Mouse (Mus musculus): ENCODE results near the gene Sh3bp5l. TPM values are rescaled to one million over a fixed set of nuclear protein-coding genes. Genes with fewer than 3 reads are reported as not detected.
"Not testable (repeated sequence)": the region's sequence is repeated elsewhere in the genome, so short reads cannot be mapped to it uniquely, and the experiment has no call there.

The Sh3bp5l gene
- polyA plus RNA-seq, 1 experiment from 2014 or later = 34.0 TPM

DNA sequence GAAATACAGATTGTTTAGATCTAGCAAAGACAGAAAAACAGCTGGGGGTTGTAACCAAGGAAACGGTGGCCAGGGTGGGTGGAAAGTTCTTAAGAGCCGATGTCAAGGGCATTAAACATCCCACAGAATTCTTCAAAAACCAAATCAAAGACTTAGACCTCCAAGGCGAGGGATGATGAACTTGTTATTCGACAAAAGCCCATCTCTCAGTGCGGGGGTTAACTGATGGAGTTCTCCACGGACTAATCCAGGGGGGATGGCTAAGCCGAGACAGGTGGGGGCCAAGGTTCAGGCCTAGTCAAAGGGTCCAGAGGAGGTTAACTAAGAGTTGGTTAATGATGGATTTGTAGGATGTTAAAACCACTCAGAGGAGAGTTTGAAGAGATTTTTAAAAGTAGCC, 26.9 kb upstream of the Sh3bp5l start:
- Histone ChIP-seq H3K27me3 (no peaks in the 10 kb centered on the region), H3K4me2 (replicated peaks) (peak overlapping the region; percentile 58), H3K4me1 (peaks cover 28% of the 10 kb centered on the region), H3K9me3 (replicated peaks) (no peaks in the 10 kb centered on the region), H3K9ac (no peak overlapping the region), H3K27ac (replicated peaks) (peak overlapping the region; percentile 65; the same call in 1 of the 2 replicates), H3K36me3 (no peaks in the 10 kb centered on the region), H3K4me3 (replicated peaks) (peak overlapping the region; percentile 20; the same call in 1 of the 2 replicates)
- no peak for ATAC-seq (ENCODE audit: insufficient number of reproducible peaks, low FRiP score, low TSS enrichment, low read depth)
- WGBS = 14% methylated on average over 7 of the region's 7 CpGs

DNA sequence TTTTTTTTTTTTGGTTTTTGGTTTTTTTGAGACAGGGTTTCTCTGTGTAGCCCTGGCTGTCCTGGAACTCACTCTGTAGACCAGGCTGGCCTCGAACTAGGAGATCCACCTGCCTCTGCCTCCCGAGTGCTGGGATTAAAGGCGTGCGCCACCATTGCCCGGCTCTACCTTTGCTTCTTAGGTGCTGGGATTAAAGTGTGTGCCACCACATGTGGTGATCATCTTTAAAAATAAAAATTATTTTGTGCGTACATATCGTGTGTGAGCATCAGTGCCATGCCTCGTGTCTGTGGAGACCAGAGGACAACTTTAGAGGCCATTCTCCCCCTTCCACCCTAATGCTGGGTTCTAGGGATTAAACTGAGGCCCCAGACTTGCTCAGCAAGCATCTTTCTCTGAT, 25.2 kb upstream of the Sh3bp5l start:
- not testable (repeated sequence) for H3K27me3 ChIP-seq; H3K4me3 ChIP-seq (replicated peaks); H3K9me3 ChIP-seq (replicated peaks); H3K9ac ChIP-seq; ATAC-seq (ENCODE audit: insufficient number of reproducible peaks, low FRiP score, low TSS enrichment, low read depth); H3K36me3 ChIP-seq; H3K4me2 ChIP-seq (replicated peaks); H3K27ac ChIP-seq (replicated peaks)
- peaks cover 28% of the 10 kb centered on the region for H3K4me1 ChIP-seq
- 96% methylated on average over 8 of the region's 8 CpGs for WGBS

DNA sequence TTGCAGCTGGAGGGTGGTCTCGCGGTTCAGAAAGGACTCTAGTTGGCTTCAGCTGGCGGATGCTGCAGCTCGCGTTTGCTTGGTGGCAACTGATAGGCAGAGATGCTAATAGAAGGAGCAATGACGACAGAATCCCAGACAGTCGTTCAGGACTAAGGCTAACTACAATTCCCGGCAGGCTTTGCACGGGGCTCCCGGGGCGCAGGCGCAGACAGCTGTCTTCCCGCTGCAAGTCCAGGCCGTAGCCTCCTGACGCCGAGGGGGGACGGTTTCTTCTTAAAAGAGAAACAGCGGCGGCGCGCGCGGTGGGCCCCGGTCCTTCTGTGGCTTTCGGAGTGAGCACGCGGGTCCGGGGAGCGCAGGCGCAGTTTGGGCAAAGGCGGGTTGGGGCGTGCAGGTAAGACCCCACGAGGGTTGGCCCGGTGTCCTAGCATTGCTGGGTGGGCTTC, 23.6 kb upstream of the Sh3bp5l start, which contains the start of gene Zfp692:
Zfp692 (plus strand) TSS at position 210 of the 449 bp plus-strand sequence.
- peaks cover 18% of the 10 kb centered on the region for H3K4me1 ChIP-seq
- under 1% methylated on average over 34 of the region's 34 CpGs for WGBS
- H3K4me2 ChIP-seq (replicated peaks) = peak within 1 kb of the TSS; percentile 94
- peak within 1 kb of the TSS; percentile 48 for H3K4me3 ChIP-seq (replicated peaks)
- H3K27me3 ChIP-seq = no peaks in the 10 kb centered on the region
- H3K9ac ChIP-seq = peak within 1 kb of the TSS; percentile 31
- peak within 1 kb of the TSS; percentile 91 for H3K27ac ChIP-seq (replicated peaks)
- ATAC-seq (ENCODE audit: insufficient number of reproducible peaks, low FRiP score, low TSS enrichment, low read depth) = peak; percentile 62
- peaks cover 10% of the 10 kb centered on the region; the same call in 1 of the 2 replicates for H3K36me3 ChIP-seq
- H3K9me3 ChIP-seq (replicated peaks) = no peaks in the 10 kb centered on the region

DNA sequence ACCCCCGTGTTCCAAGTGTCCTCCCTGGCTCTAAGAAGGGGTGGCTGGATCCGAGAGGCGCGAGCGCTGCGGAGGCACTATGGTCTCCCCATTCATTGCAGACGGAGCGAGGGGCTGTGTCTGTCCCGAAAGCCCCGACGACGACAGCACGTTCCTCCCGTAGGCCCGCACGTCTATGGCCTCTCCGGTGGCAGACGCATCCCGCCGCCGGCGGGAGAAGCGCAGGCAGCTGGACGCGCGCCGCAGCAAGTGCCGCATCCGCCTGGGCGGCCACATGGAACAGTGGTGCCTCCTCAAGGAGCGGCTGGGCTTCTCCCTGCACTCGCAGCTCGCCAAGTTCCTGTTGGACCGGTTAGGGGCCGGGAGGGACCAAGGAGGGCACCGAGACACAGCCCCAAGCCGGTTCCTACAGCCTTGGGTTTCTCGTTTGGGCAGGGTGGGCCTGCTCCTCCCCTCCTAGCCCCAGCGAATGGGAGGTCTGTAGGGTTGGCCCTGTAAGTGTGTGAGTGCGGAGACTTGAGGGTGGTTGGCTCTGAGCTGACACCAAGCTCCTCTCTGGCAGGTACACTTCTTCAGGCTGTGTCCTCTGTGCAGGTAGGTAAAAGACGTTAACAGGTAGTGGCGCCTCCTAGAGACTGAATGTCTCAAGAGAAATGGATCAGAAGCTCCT, 23.0 kb upstream of the Sh3bp5l start:
- Histone ChIP-seq H3K36me3 (peaks cover 10% of the 10 kb centered on the region; the same call in 1 of the 2 replicates), H3K9ac (peak overlapping the region; percentile 31), H3K4me3 (replicated peaks) (peak overlapping the region; percentile 48), H3K4me2 (replicated peaks) (peak overlapping the region; percentile 94), H3K4me1 (peaks cover 18% of the 10 kb centered on the region), H3K27ac (replicated peaks) (peak overlapping the region; percentile 91), H3K27me3 (no peaks in the 10 kb centered on the region), H3K9me3 (replicated peaks) (no peaks in the 10 kb centered on the region)
- ATAC-seq (ENCODE audit: insufficient number of reproducible peaks, low FRiP score, low TSS enrichment, low read depth) = peak; percentile 74
- under 1% methylated on average over 42 of the region's 42 CpGs for WGBS

DNA sequence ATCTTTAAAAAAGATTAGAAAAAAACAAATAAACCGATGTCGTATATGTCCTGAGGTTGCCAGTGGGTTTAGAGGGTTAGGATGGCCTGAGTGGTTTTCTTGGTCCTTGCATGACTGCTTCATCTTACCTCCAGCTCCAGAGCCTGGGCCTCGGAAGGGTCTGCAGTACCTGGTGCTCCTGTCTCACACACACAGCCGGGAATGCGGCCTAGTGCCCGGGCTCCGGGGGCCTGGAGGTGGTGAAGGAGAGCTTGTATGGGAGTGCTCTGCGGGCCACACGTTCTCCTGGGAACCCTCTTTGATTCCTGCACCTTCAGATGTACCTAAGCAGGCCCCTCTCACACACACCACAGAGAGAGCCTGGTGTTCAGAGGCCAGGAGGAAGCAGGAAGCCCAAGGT, 21.9 kb upstream of the Sh3bp5l start:
- WGBS = 94% methylated on average over 9 of the region's 9 CpGs
- peaks cover 10% of the 10 kb centered on the region; the same call in 1 of the 2 replicates for H3K36me3 ChIP-seq
- no peak for ATAC-seq (ENCODE audit: insufficient number of reproducible peaks, low FRiP score, low TSS enrichment, low read depth)
- H3K9ac ChIP-seq = no peak overlapping the region
- no peak overlapping the region for H3K4me3 ChIP-seq (replicated peaks)
- no peaks in the 10 kb centered on the region for H3K9me3 ChIP-seq (replicated peaks)
- no peak overlapping the region for H3K4me2 ChIP-seq (replicated peaks)
- H3K27me3 ChIP-seq = no peaks in the 10 kb centered on the region
- H3K4me1 ChIP-seq = peaks cover 15% of the 10 kb centered on the region
- H3K27ac ChIP-seq (replicated peaks) = no peak overlapping the region

DNA sequence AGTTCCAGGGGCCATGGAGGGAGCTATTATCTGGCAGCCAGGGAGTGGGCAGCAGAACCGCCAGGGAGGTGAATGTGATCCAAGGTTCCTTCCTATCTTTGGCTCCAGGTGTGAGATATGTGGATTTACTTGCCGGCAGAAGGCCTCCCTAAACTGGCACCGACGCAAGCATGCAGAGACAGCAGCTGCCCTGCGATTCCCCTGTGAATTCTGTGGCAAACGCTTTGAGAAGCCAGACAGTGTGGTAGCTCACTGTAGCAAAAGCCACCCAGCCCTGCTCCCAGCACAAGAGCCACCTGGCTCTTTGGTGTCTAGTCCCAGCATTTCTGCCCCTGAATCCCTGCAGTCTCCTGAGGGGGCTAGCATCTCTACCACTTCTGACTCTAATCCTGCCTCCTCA, 16.5 kb upstream of the Sh3bp5l start:
- no peaks in the 10 kb centered on the region for H3K9me3 ChIP-seq (replicated peaks)
- no peaks in the 10 kb centered on the region for H3K27me3 ChIP-seq
- no peak overlapping the region for H3K4me2 ChIP-seq (replicated peaks)
- H3K27ac ChIP-seq (replicated peaks) = no peak overlapping the region
- H3K9ac ChIP-seq = no peak overlapping the region
- no peak overlapping the region for H3K4me3 ChIP-seq (replicated peaks)
- peaks cover 55% of the 10 kb centered on the region for H3K36me3 ChIP-seq
- H3K4me1 ChIP-seq = no peaks in the 10 kb centered on the region
- ATAC-seq (ENCODE audit: insufficient number of reproducible peaks, low FRiP score, low TSS enrichment, low read depth) = no peak
- WGBS = 77% methylated on average over 6 of the region's 6 CpGs

DNA sequence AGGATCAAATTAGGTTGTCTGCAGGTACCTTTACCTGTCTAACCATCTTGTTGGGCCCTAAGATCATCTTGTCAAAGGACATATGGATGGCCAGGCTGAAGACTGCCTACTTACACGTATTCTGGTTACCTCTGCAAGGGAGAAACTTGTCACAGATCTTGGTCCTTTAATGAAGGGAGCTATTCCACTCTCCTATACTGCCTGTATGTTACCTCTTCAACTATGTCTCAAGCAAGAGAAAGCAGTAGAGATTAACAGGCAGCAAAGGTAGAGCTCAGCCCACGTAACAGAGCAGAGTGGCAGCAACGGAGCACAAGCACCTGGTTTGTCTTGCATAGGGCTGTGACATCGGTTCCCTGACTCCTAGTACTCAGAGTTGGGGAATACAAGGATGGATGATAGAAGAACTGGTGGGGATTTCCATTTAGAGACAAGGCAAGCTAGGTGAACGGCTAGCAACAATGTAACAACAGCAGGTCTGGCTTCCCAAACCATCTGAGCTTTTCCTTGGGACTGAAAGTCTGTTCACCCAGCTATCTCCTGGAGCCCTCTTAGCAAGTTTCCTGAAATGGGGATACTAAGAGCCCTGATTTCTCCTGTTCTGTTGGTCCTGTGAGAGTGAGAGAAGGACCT, 14.9 kb upstream of the Sh3bp5l start:
- H3K36me3 ChIP-seq = peaks cover 63% of the 10 kb centered on the region
- H3K4me1 ChIP-seq = no peaks in the 10 kb centered on the region
- H3K4me3 ChIP-seq (replicated peaks) = no peak overlapping the region
- H3K9ac ChIP-seq = no peak overlapping the region
- H3K9me3 ChIP-seq (replicated peaks) = no peaks in the 10 kb centered on the region
- 91% methylated on average over 5 of the region's 5 CpGs for WGBS
- no peak for ATAC-seq (ENCODE audit: insufficient number of reproducible peaks, low FRiP score, low TSS enrichment, low read depth)
- no peak overlapping the region for H3K27ac ChIP-seq (replicated peaks)
- no peaks in the 10 kb centered on the region for H3K27me3 ChIP-seq
- H3K4me2 ChIP-seq (replicated peaks) = no peak overlapping the region

DNA sequence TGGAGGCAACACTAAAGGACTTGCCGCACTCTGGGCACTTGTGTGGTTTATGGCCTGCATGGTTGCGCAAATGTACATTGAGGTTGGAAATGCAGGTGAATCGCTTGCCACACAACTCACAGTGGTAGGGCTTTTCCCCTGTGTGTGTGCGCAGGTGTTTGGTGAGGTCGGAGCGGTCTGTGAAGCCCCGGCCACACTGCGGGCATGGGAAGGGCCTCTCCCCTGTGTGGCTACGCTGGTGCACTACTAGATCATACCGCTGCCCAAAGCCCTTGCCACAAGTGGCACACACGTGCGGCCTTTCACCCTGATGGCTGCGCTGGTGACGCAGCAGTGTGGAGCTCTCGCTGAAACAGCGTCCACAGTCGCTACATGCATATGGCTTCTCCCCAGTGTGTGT, 14.2 kb upstream of the Sh3bp5l start:
- H3K4me2 ChIP-seq (replicated peaks) = no peak overlapping the region
- 84% methylated on average over 17 of the region's 17 CpGs for WGBS

DNA sequence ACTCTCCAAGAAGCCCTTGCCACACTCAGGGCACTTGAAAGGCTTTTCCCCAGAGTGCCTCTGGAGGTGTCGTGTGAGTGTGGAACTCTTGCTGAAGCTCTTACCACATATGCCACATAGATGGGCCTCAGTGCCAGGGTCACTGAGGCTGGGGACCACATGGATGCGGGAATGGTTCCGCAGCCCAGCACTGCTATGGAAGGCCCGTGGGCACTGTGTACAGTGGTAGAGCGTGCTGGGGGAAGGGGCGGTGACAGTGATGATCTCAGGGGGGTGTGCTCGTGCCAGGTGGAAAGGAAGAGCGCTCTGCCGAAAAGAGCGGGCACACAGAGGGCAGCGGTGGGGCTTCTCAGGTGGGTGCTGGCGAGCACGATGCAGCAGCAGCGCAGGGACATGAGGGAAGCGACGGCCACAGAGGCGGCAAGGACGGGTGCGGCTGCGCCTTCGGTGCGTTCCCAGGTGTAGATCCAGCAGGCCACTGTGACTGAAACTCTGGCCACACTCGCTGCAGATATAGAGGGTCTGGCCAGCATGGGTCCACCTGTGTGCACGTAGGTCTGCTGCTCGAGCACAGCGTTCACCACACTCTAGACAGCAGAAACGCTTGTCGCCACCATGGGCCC, 13.6 kb upstream of the Sh3bp5l start:
- Histone ChIP-seq H3K9me3 (replicated peaks) (no peaks in the 10 kb centered on the region), H3K9ac (no peak overlapping the region), H3K36me3 (peaks cover 58% of the 10 kb centered on the region), H3K27me3 (no peaks in the 10 kb centered on the region), H3K4me1 (peaks cover 5% of the 10 kb centered on the region), H3K4me3 (replicated peaks) (no peak overlapping the region), H3K4me2 (replicated peaks) (no peak overlapping the region), H3K27ac (replicated peaks) (no peak overlapping the region)
- WGBS = 72% methylated on average over 28 of the region's 28 CpGs
- ATAC-seq (ENCODE audit: insufficient number of reproducible peaks, low FRiP score, low TSS enrichment, low read depth) = no peak

More for the DNA sequence above, 14.2 kb upstream of the Sh3bp5l start:
- ATAC-seq (ENCODE audit: insufficient number of reproducible peaks, low FRiP score, low TSS enrichment, low read depth) = no peak
- Histone ChIP-seq H3K9ac (no peak overlapping the region), H3K9me3 (replicated peaks) (no peaks in the 10 kb centered on the region), H3K36me3 (peaks cover 63% of the 10 kb centered on the region), H3K4me3 (replicated peaks) (no peak overlapping the region), H3K27ac (replicated peaks) (no peak overlapping the region), H3K4me1 (no peaks in the 10 kb centered on the region), H3K27me3 (no peaks in the 10 kb centered on the region)

DNA sequence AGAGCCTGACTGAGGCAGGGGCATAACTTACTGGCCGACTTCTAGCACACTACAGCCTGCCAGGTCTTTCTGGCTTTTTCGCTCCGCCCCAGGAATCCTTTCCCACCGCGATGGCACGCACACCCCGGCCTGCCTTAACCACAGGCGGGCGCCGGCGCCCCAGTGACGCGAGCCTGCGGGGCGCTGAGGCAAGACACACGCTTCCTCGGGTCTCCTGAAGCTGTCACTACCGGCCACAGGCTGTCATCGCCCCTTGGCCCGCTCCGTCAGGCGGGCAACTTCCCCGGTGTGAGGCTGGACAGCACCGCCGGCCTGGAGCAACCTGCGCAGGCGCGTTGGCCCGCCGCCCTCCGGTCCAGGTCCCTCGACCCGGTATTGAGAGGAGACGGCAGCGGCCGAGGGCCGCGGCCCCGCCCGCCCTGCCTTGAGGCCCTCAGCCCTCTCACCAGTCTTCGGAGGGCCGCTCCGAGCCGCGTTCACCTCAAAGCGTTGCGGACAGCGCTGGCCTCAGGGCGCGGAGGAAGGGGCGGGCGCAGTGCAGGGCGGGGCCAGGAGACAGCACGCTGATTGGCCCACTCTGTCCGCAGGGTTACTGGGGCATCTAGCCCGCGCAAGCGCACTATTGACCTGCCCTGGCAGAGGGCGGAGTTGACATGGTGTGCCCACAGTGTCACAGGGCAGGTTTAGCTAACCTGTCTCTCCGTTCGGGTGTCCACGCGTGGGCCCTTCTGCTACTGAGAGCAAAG, 7.5 kb upstream of the Sh3bp5l start:
- Histone ChIP-seq H3K27me3 (no peaks in the 10 kb centered on the region), H3K9ac (peak overlapping the region; percentile 70), H3K4me1 (peaks cover 15% of the 10 kb centered on the region), H3K4me2 (replicated peaks) (peak overlapping the region; percentile 89), H3K36me3 (peaks cover 38% of the 10 kb centered on the region), H3K4me3 (replicated peaks) (peak overlapping the region; percentile 76), H3K9me3 (replicated peaks) (0 out of 2 replicates have a peak, but pooled peaks cover 3% of the 10 kb centered on the region), H3K27ac (replicated peaks) (peak overlapping the region; percentile 97)
- under 1% methylated on average over 60 of the region's 63 CpGs for WGBS
- ATAC-seq (ENCODE audit: insufficient number of reproducible peaks, low FRiP score, low TSS enrichment, low read depth) = peak; percentile 98
